Mouse (Mus musculus) urinary bladder, postnatal 10 days (tissue): ENCODE results near the gene Tmem45a.
"Not testable (repeated sequence)": the region's sequence is repeated elsewhere in the genome, so short reads cannot be mapped to it uniquely, and the experiment has no call there.

ENCODE experiments used
- DNase-seq: peaks from one replicate; pipeline ENCODE4 v3.0.0; 2022; ENCODE audit warnings: low spot score

Gene Tmem45a

DNA sequence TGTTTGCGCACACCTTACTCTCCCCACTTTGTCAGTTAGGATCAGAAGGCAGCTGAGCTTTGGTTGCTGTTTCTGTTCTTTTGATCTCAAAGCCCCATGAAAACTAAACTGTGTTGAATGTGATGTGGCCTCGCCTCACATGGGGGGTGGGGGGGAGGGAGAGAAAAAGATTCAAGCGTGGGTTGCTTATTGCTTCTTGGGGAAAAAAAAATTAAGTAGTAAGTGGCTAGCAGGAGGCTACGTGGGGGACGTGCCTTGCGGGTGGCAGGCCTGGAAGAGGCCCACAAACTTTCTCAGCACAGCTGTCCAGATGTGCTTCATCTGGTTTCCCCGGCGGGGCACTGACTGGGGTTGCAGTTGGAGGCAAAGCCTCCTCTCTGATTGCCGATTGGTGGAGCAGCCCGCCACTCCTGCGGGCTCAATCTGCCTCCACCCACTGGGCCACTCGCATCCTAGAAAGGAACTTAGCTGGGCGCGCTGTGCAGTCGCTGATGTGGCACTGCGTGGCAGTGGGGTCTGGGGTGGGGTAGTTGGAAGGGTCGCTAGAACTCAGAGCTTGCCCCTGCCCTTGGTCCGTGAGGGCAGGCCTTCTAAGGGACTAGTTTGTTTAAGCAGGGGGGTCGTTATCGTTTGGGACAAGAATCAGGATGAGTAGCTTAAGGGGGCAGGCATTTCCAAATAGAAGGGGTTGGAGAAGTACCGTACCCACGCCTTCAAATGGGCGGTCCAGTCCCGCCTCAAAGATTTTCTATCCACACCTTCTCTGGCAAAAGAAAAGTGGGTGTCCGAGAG is at the start of gene Tmem45a:
TSS of gene Tmem45a (minus strand) at position 343 of the 792 bp plus-strand sequence.
- DNase-seq, result peak; percentile 76

DNA sequence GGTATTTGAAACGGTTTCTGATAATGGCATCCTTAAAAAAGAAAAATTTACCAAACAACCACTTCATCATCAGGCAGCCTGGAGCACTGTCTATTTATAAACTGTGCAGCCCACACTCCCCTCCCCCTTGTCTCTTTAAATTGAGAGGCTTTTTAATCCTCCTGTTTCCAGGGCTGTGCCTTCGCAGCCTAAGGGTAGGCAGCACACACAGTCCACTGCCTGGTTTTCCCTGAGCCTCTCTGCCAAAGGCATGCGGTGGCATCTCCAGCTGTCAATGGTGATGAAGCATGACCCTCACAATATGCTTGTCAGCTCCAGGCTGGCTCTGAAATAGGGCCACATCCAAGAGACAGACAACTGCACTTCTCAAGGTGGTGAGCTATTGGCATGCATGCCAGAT is 42.1 kb upstream of the Tmem45a start, which contains the start of gene Lnp1:
TSS of gene Lnp1 (minus strand) at position 39 of the 400 bp plus-strand sequence.
- DNase-seq, result no peak

GRCm38 (mm10) chr16:56920102-56920657 is 34.2 kb upstream of the Tmem45a start:
- no peak for DNase-seq

GRCm38 (mm10) chr16:56917230-56917629 is 31.3 kb upstream of the Tmem45a start:
- DNase-seq, result no peak

- no peak for DNase-seq
Measured at GRCm38 (mm10) chr16:56908986-56909385, 23.0 kb upstream of the Tmem45a start.

DNA sequence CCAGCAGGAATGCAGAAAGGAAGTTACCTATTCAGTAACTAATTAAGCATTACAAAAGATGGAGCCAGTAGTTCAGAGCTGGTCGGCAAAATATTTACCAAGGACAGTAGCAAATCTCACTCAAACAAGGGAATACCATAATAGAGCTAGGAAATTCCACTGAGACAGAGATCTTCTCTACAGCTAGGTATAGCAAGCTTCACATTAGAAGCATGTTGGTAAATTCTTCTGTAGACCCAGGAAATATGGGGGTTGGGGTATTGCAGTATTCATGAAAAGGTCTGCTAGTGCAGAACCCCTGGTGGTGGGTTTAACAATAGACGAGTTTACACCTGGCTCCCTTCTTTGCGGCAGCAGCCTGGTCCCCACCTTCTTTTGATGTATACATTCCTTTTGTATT is 16.2 kb upstream of the Tmem45a start:
- not testable (repeated sequence) for DNase-seq

DNA sequence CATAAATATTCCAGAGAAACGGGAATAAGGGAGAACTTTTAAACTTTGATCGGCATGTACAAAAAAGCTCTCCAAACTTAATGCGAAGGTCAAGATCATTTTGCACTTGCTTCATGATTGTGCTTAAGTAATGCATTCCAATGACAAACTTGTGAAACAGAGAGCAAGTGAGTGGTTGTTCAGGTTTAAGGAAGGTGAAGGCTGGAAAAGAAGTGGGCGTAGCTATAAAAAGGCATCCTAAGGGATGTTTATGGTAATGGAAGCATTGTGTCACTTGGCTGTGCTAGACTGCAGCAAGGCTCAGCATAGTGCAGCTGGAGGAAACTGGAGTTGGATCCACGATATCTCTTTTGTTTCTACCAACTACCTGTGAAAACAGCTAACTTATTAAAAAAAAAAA is 5.6 kb upstream of the Tmem45a start:
- no peak for DNase-seq

- no peak for DNase-seq
Measured at GRCm38 (mm10) chr16:56886616-56887116, 700 bp upstream of the Tmem45a start.

- no peak for DNase-seq
Measured at GRCm38 (mm10) chr16:56884811-56885210, 1.2 kb downstream of the Tmem45a start.

GRCm38 (mm10) chr16:56873410-56873809 is 12.6 kb downstream of the Tmem45a start:
- DNase-seq, result no peak

DNA sequence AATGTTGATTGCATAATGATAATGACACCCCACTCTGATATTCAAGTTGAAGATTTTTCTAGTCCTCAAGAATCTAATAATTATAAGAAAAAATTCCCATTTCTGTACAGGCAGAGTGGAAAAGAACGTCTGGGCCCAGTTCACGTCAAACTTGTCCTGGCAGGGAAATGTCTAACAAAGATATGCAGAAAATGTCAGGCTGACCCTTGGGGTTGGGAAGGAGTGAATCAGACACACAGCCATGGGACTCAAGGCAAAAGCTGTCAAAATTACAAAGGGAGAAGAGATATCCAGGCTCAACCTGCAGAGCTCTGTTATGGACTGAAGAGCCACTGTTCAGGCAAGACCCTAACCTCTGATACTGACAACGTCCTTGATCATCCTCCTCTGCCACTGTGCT is 15.5 kb downstream of the Tmem45a start:
- DNase-seq, result no peak

DNA sequence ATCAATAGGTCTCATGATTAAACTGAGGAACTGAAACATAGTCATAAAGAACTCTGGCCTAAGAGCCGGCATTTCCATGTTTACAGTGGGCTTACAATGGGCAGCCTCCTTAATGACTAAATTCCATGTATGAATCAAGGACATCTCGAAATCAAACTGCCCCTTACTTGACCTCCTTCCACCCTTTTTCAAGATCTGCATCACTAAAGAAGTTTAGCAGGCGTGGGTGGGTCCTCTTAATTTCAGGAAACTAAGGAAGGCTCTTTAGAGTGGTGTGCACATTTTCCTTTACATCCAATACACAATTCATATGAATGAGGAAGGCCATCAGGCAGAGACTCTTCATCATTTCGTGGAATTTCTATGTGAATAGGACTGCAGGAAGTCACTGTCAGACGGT is 17.6 kb downstream of the Tmem45a start:
- no peak for DNase-seq

DNA sequence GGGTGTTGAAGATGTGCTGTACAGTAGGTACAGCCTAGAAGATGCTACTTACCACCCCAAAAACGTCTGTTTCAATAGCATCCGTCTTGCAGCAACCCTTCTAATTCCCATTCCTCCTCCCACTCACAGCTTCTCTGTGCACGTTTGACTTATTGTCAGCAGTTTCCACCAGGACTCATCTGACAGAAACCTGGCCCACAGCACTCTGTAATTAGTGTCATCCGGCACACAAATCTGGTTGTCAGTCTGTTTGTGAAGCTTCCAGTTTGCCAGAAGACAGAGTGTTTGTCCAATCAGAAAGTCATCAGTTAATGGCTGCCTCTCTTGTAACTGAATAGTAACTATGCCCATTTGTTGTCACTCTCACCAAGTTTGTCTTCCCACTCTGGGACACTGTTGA is 18.4 kb downstream of the Tmem45a start:
- no peak for DNase-seq

DNA sequence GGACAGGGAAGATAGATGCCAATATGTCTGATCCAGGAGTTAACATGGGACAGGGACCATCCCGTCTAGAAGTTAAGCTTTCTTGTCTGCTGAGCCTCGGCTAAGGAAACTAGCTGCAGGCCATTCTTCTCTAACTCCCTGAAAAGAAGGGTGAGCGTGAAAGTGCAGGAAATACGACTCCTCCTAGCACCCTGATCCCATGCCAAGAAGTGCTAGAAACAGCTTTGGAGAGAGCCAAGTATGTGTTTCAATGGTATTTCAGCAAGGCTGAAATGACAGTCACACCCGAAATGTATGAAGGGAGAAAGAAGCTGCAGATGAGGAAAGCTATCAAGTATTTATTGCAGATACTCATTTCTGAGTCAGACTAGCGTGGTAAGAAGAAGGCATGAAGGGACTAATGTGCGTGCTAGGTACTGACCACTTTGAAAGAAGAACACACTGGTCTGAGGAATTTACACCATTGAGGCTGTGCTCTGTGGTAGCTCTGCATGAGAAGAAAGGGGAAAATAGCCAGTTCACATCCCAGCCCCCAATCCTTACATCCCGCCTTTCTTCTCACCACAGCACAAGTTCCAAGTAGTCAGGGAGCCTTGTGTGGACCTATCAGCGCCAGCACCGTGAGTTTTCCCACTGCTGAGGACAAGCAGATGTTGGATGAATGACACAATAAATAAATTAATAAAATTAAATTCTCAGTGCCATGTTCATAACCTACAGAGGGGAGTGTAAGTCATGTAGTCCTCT is 33.0 kb downstream of the Tmem45a start:
- no peak for DNase-seq

- no peak for DNase-seq
Measured at GRCm38 (mm10) chr16:56842988-56843387, 43.0 kb downstream of the Tmem45a start.

GRCm38 (mm10) chr16:56833312-56833711 is 52.7 kb downstream of the Tmem45a start:
- DNase-seq, result no peak

DNA sequence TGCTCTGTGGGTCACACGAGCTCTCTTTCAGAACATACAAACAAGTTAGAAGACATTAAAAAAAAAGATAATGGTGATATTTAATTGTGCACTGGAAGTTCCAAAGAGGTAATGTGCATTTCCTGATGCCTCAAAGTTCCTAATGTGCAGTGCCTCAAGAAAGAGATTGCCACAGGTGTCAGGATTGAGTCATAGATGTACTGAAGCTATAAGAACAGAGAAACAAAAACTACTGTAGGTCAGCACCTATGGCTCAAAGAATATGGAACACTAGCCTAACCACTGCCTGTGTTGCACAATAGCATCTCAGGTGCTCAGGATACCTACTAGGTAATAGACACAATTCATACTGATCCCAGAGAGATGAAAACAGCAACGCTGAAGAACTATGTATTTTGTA is 54.0 kb downstream of the Tmem45a start:
- no peak for DNase-seq

DNA sequence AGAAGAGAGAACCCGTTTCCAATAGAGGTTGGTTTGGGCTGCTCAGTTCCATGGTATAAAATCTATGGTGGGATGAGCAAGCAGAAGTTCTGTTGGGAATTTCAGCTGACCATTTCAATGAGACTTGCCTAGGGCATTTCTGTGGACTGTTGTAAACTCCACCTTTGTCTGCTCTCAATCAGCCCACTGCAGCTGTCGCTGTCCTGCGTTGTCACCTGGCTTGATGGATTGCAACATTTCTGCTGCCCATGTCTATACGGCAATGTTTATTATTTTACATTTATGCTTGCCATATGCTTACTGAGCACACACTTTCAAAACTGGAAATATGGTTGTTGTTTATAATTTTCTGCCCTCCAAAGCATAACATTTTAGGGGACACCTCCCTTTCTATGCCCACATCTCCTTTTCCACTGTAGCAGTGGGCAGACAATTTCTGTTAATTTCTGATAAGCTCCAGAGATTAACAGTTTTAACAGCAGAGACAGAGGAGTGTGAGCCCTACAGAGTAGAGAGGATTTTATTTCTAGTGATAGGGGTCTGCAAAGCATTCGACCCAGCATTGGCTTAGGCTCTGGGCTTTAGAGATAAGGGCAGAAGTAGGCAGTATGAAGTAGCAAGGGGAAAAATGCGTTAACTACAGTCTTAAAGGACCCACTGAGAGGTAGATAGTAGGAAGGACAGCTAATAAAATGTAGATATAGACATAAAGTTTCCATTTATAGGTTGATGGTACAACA is 84.4 kb downstream of the Tmem45a start:
- DNase-seq, result no peak

DNA sequence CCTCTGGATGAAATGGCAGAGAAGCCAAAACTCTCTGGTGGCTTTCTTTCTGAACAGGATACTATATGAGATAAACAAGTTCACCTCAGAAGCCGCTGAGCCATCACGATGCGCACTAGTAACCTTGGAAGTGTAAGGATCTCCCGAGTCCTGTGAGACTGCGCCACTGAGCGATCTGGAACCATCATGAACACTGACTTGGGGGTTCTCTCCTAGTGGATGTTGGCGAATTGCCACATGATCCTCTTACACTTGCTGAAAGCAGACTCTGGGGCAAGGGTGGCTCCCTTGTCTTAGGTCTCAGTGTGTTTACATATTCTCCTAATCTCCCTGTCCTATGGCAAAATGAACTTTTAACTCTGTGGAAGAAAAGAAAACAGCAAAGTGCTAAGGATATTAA is 85.0 kb downstream of the Tmem45a start:
- no peak for DNase-seq

GRCm38 (mm10) chr16:56800469-56800868 is 85.5 kb downstream of the Tmem45a start:
- no peak for DNase-seq

- no peak for DNase-seq
Measured at GRCm38 (mm10) chr16:56799541-56800029, 86.4 kb downstream of the Tmem45a start.

DNA sequence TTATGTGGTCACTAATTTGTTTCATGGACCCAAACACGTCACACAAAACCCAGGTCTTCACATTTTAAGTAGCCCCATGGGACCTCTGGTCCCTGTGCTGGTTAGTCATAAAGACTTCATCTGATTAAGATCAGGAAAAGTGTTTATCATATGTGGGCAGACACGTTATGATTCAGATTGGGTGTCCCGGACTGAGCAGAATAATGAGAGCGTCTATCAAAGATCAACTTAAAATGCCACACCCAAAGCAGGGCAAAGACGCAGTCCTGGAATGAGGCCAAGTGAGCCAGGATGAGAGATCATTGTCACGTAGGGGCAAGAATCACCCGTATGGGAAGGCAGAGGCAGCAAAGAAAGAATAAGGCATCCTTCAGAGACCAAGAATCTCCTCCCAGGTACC is 87.1 kb downstream of the Tmem45a start:
- DNase-seq, result no peak
